ENCODE assay signal across 11 mouse cellular contexts in the genomic region with DNA sequence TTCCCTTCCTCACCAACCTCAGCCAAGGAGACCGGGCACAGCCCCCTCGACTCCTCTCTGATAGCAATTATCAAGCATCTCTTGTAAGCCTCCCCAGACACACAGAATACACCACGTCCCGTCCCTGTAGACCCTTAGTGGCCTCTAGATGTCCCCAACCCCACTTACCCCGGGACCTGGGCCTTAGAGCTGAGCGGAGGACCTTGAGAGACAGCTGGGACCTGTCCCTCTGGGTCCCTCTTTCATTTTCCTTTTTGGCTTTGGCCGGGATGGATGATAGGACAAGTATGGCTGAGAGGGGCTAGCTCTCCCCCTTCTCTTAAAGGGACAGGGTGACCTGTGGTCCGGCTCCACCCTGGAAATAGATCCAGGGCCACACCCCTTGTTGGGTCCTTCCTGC. TPM values are rescaled to one million over a fixed set of nuclear protein-coding genes. Genes with fewer than 3 reads are reported as not detected.
DNase-seq lines count a peak whose midpoint lies in the region; ATAC-seq and TF ChIP-seq lines count a peak whose summit lies in the region.
"Had no signal": no experiment of that assay in that cellular context is flagged by ENCODE, and none has a peak within 500 bp of the region (broad histone marks: within the 10 kb centered on the region; RNA-seq: fewer than 3 reads in every experiment).

No protein-coding gene starts in this region.

- no peaks in the 10 kb centered on the region for H3K9me3 ChIP-seq in heart, embryonic 12.5 days (replicated peaks)
- 0 out of 2 replicates have a peak, but pooled peaks cover 2% of the 10 kb centered on the region for H3K9me3 ChIP-seq in hindbrain, embryonic 16.5 days (ENCODE audit: control insufficient read depth, low read length)
- no peaks in the 10 kb centered on the region for H3K9me3 ChIP-seq in midbrain, postnatal 0 days (ENCODE audit: low read length)
- H3K9me3 ChIP-seq: limb, embryonic 15.5 days had no signal

- 30% methylated on average over 8 of the region's 8 CpGs for WGBS in heart, embryonic 12.5 days
- 41% methylated on average over 8 of the region's 8 CpGs for WGBS in hindbrain, embryonic 16.5 days
- WGBS in midbrain, postnatal 0 days = 46% methylated on average over 8 of the region's 8 CpGs

- peak overlapping the region; percentile 61; the same call in 1 of the 2 replicates for H3K4me3 ChIP-seq in heart, embryonic 12.5 days
- peak overlapping the region; percentile 62 for H3K4me3 ChIP-seq in hindbrain, embryonic 16.5 days (ENCODE audit: low read length)
- peak overlapping the region; percentile 68 for H3K4me3 ChIP-seq in midbrain, postnatal 0 days (ENCODE audit: low read depth, low read length)

- intact Hi-C loops in heart, postnatal 25 days (cut with DNase I) = no loop called here

- TF ChIP-seq CTCF in midbrain, postnatal 0 days (IDR thresholded peaks at IDR 0.05) = no peak

- DNase-seq in heart, postnatal 25 days (ENCODE audit: low spot score) = no peak
- DNase-seq in lung, postnatal 10 days = peak; percentile 11
- no peak for DNase-seq in lung, adult 18-20 months
- no peak for DNase-seq in midbrain, postnatal 0 days (ENCODE audit: low spot score)
- DNase-seq in left cerebral cortex, adult 9 months (ENCODE audit: low spot score in 2 of 2) = no peak
- no peak for DNase-seq in spleen, postnatal 4 days (ENCODE audit: low spot score in 2 of 2)
- DNase-seq: adrenal gland, postnatal 36 days had no signal

- no peak overlapping the region for H3K27ac ChIP-seq in heart, embryonic 12.5 days (ENCODE audit: poor library complexity, severe bottlenecking)
- H3K27ac ChIP-seq in hindbrain, embryonic 16.5 days (ENCODE audit: low read depth, low read length) = peak overlapping the region; percentile 0; the same call in 1 of the 2 replicates
- peak overlapping the region; percentile 95; the same call in 1 of the 2 replicates for H3K27ac ChIP-seq in midbrain, postnatal 0 days (ENCODE audit: low read depth, low read length)
- H3K27ac ChIP-seq: limb, embryonic 15.5 days had no signal

- H3K27me3 ChIP-seq in heart, embryonic 12.5 days (replicated peaks) = peaks cover 39% of the 10 kb centered on the region
- no peaks in the 10 kb centered on the region for H3K27me3 ChIP-seq in hindbrain, embryonic 16.5 days (replicated peaks; ENCODE audit: control insufficient read depth, insufficient read depth, low read length)
- no peaks in the 10 kb centered on the region for H3K27me3 ChIP-seq in midbrain, postnatal 0 days (ENCODE audit: insufficient read depth, low read length)

- no peak overlapping the region for H3K9ac ChIP-seq in heart, embryonic 12.5 days
- peak overlapping the region; percentile 85 for H3K9ac ChIP-seq in hindbrain, embryonic 16.5 days (ENCODE audit: low read depth, low read length)
- H3K9ac ChIP-seq in midbrain, postnatal 0 days (replicated peaks; ENCODE audit: low read length, poor library complexity, severe bottlenecking) = peak overlapping the region; percentile 89; the same call in 1 of the 2 replicates

- ATAC-seq in heart, embryonic 12.5 days (ENCODE audit: insufficient number of reproducible peaks, low FRiP score) = no peak
- no peak for ATAC-seq in hindbrain, embryonic 16.5 days
- ATAC-seq in midbrain, postnatal 0 days (ENCODE audit: low FRiP score) = no peak

- peaks cover 43% of the 10 kb centered on the region for H3K4me1 ChIP-seq in heart, embryonic 12.5 days (replicated peaks)
- peaks cover 3% of the 10 kb centered on the region; the same call in 1 of the 2 replicates for H3K4me1 ChIP-seq in hindbrain, embryonic 16.5 days (ENCODE audit: control insufficient read depth, insufficient read depth, low read depth, low read length)
- 0 out of 2 replicates have a peak, but pooled peaks cover 2% of the 10 kb centered on the region for H3K4me1 ChIP-seq in midbrain, postnatal 0 days (ENCODE audit: insufficient read depth, low read length)

- peak overlapping the region; percentile 99 for H3K4me2 ChIP-seq in heart, embryonic 12.5 days
- peak overlapping the region; percentile 77 for H3K4me2 ChIP-seq in hindbrain, embryonic 16.5 days (ENCODE audit: low read length)
- H3K4me2 ChIP-seq in midbrain, postnatal 0 days (ENCODE audit: low read depth, low read length, poor library complexity, severe bottlenecking) = peak overlapping the region; percentile 61

- peaks cover 9% of the 10 kb centered on the region for H3K36me3 ChIP-seq in heart, embryonic 12.5 days
- H3K36me3 ChIP-seq in hindbrain, embryonic 16.5 days (ENCODE audit: control insufficient read depth, insufficient read depth, low read length) = no peaks in the 10 kb centered on the region
- H3K36me3 ChIP-seq in midbrain, postnatal 0 days (ENCODE audit: insufficient read depth, low read length) = no peaks in the 10 kb centered on the region
- H3K36me3 ChIP-seq: limb, embryonic 15.5 days had no signal

RNA-seq across cellular contexts. Expression of a gene that starts 0.7 kb away (rescaled TPM):
- 3.5 and 3.9 TPM in 2 replicates for polyA plus RNA-seq in heart, embryonic 12.5 days (2016; fragmentation: Nextera tagmentation; extraction: Ambion mirVana)
- 1 to 10 TPM in 1 of 2 experiments, under 1 TPM in 1; 0.52 to 1.1 TPM for total RNA-seq in heart, postnatal 25 days (2021)
- 2.0 and 3.0 TPM in 2 replicates for polyA plus RNA-seq in hindbrain, embryonic 16.5 days (2015; fragmentation: Nextera tagmentation; extraction: Ambion mirVana)
- 3.0 and 5.1 TPM in 2 replicates for total RNA-seq in midbrain, postnatal 0 days (2014; rRNA removed)
- 4.5 and 5.1 TPM in 2 replicates for polyA plus RNA-seq in midbrain, postnatal 0 days (2015; fragmentation: Nextera tagmentation; extraction: Ambion mirVana)
- total RNA-seq: adrenal gland, postnatal 36 days had no signal
- polyA plus RNA-seq: kidney, embryonic 14.5 days had no signal

RNA-seq across cellular contexts. Expression of a gene that starts 40.4 kb away (rescaled TPM):
- polyA plus RNA-seq in heart, embryonic 12.5 days (2016; fragmentation: Nextera tagmentation; extraction: Ambion mirVana) = 196 and 201 TPM in 2 replicates
- 1 to 10 TPM; 4.2 to 4.6 TPM for total RNA-seq in heart, postnatal 25 days (2021)
- polyA plus RNA-seq in hindbrain, embryonic 16.5 days (2015; fragmentation: Nextera tagmentation; extraction: Ambion mirVana) = 33.1 and 44.9 TPM in 2 replicates
- 13.9 and 21.1 TPM in 2 replicates for total RNA-seq in midbrain, postnatal 0 days (2014; rRNA removed)
- polyA plus RNA-seq in midbrain, postnatal 0 days (2015; fragmentation: Nextera tagmentation; extraction: Ambion mirVana) = 7.4 and 10.0 TPM in 2 replicates

RNA-seq across cellular contexts. Expression of a gene that starts 55.9 kb away (rescaled TPM):
- polyA plus RNA-seq in heart, embryonic 12.5 days (2016; fragmentation: Nextera tagmentation; extraction: Ambion mirVana) = 33.8 and 35.1 TPM in 2 replicates
- total RNA-seq in heart, postnatal 25 days (2021) = 10 to 100 TPM; 11.8 TPM
- 12.1 and 16.7 TPM in 2 replicates for polyA plus RNA-seq in hindbrain, embryonic 16.5 days (2015; fragmentation: Nextera tagmentation; extraction: Ambion mirVana)
- 14.3 and 20.4 TPM in 2 replicates for total RNA-seq in midbrain, postnatal 0 days (2014; rRNA removed)
- 8.2 and 8.7 TPM in 2 replicates for polyA plus RNA-seq in midbrain, postnatal 0 days (2015; fragmentation: Nextera tagmentation; extraction: Ambion mirVana)

RNA-seq across cellular contexts. Expression of a gene that starts 57.5 kb away (rescaled TPM):
- polyA plus RNA-seq in heart, embryonic 12.5 days (2016; fragmentation: Nextera tagmentation; extraction: Ambion mirVana) = 371 and 382 TPM in 2 replicates
- 10 to 100 TPM; 87.8 to 99.7 TPM for total RNA-seq in heart, postnatal 25 days (2021)
- 120 and 161 TPM in 2 replicates for polyA plus RNA-seq in hindbrain, embryonic 16.5 days (2015; fragmentation: Nextera tagmentation; extraction: Ambion mirVana)
- 78.8 and 96.7 TPM in 2 replicates for total RNA-seq in midbrain, postnatal 0 days (2014; rRNA removed)
- 92.4 and 104 TPM in 2 replicates for polyA plus RNA-seq in midbrain, postnatal 0 days (2015; fragmentation: Nextera tagmentation; extraction: Ambion mirVana)
